Comparison of ENCODE assay signal across 29 mouse cellular contexts in the genomic region with DNA sequence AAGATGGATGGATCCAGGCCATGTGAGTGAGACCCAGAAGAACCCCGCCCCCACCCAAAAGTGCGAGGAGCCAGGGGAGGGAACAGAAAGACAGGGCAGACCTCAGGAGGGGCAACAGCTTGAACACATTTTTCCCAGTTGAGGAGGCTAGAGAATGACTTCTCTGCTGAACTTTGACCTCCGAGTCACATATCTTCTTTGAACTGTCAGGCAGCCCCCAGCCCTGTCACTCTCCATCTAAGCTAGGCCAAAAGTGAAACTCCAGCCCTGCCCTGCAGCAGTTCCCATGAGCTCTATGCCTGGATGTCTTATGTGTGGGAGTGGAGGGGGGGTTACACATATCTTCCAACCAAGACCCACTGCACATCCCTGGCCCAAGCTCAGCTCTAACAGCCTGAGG.
DNase-seq lines count a peak whose midpoint lies in the region; ATAC-seq and TF ChIP-seq lines count a peak whose summit lies in the region.
"Had no signal": no experiment of that assay in that cellular context is flagged by ENCODE, and none has a peak within 500 bp of the region (broad histone marks: within the 10 kb centered on the region; RNA-seq: fewer than 3 reads in every experiment).

No protein-coding gene starts in this region.

- H3K36me3 ChIP-seq in kidney, embryonic 15.5 days: no peaks in the 10 kb centered on the region
- no peaks in the 10 kb centered on the region for H3K36me3 ChIP-seq in lung, embryonic 16.5 days (ENCODE audit: control insufficient read depth, insufficient read depth, low read length)
- H3K36me3 ChIP-seq in lung, postnatal 0 days (ENCODE audit: insufficient read depth, low read length): no peaks in the 10 kb centered on the region
- H3K36me3 ChIP-seq: embryonic facial prominence, embryonic 13.5 days; forebrain, embryonic 12.5 days; G1E; heart, embryonic 13.5 days; hindbrain, embryonic 15.5 days; limb, embryonic 10.5 days; liver, embryonic 15.5 days; midbrain, embryonic 12.5 days; neural tube, embryonic 13.5 days had no signal

- TF ChIP-seq EP300 in lung, postnatal 0 days (IDR thresholded peaks at IDR 0.05): no peak

- TF ChIP-seq CTCF in lung, postnatal 0 days (IDR thresholded peaks at IDR 0.05): no peak

- DNase-seq in kidney, postnatal 25 days: no peak
- no peak for DNase-seq in lung, postnatal 0 days (ENCODE audit: low spot score)
- peak; percentile 89 for DNase-seq in embryo, embryonic 10 days (ENCODE audit: low spot score)
- DNase-seq in embryo, embryonic 11 days: peak; percentile 75
- no peak for DNase-seq in gastrocnemius, postnatal 14 days
- DNase-seq: adrenal gland, postnatal 36 days; B cell, adult 2 months; cerebellum, adult 9-10 months; gastrocnemius, postnatal 36 days; liver; right cerebral cortex, postnatal 4 days; thymus, adult 2 months had no signal

- H3K9ac ChIP-seq in kidney, embryonic 15.5 days: no peak overlapping the region
- no peak overlapping the region for H3K9ac ChIP-seq in lung, embryonic 16.5 days (ENCODE audit: low read length)
- H3K9ac ChIP-seq in lung, postnatal 0 days (replicated peaks; ENCODE audit: low read depth): no peak overlapping the region
- H3K9ac ChIP-seq: embryonic facial prominence, embryonic 13.5 days; forebrain, embryonic 12.5 days; heart, embryonic 13.5 days; hindbrain, embryonic 15.5 days; liver, embryonic 15.5 days; midbrain, embryonic 12.5 days; neural tube, embryonic 13.5 days had no signal

- H3K4me2 ChIP-seq in kidney, embryonic 15.5 days: no peak overlapping the region
- no peak overlapping the region for H3K4me2 ChIP-seq in lung, embryonic 16.5 days (ENCODE audit: low read depth, low read length)
- no peak overlapping the region for H3K4me2 ChIP-seq in lung, postnatal 0 days (replicated peaks; ENCODE audit: low read depth, low read length)
- H3K4me2 ChIP-seq: embryonic facial prominence, embryonic 13.5 days; forebrain, embryonic 12.5 days; heart, embryonic 13.5 days; hindbrain, embryonic 15.5 days; liver, embryonic 15.5 days; midbrain, embryonic 12.5 days; neural tube, embryonic 13.5 days had no signal

- H3K27ac ChIP-seq in kidney, embryonic 15.5 days: no peak overlapping the region
- H3K27ac ChIP-seq in lung, embryonic 16.5 days (ENCODE audit: low read length): no peak overlapping the region
- no peak overlapping the region for H3K27ac ChIP-seq in lung, postnatal 0 days (ENCODE audit: low read length)
- H3K27ac ChIP-seq: embryonic facial prominence, embryonic 13.5 days; forebrain, embryonic 12.5 days; heart, adult 2 months; heart, embryonic 13.5 days; hindbrain, embryonic 15.5 days; limb, embryonic 10.5 days; liver, embryonic 15.5 days; macrophage; midbrain, embryonic 12.5 days; neural tube, embryonic 13.5 days had no signal

- 28% methylated on average over 3 of the region's 3 CpGs for WGBS in kidney, embryonic 15.5 days
- WGBS in lung, embryonic 16.5 days: 34% methylated on average over 3 of the region's 3 CpGs
- WGBS in lung, postnatal 0 days: 38% methylated on average over 3 of the region's 3 CpGs

- H3K4me1 ChIP-seq in kidney, embryonic 15.5 days: peaks cover 35% of the 10 kb centered on the region
- peaks cover 7% of the 10 kb centered on the region; the same call in 1 of the 2 replicates for H3K4me1 ChIP-seq in lung, embryonic 16.5 days (replicated peaks; ENCODE audit: control insufficient read depth, insufficient read depth, low read length)
- H3K4me1 ChIP-seq in lung, postnatal 0 days (ENCODE audit: insufficient read depth, low read depth, low read length): no peaks in the 10 kb centered on the region
- H3K4me1 ChIP-seq: heart, embryonic 13.5 days; liver, embryonic 15.5 days had no signal

- no peak overlapping the region for H3K4me3 ChIP-seq in kidney, embryonic 15.5 days (replicated peaks)
- H3K4me3 ChIP-seq in lung, embryonic 16.5 days (ENCODE audit: low read length): no peak overlapping the region
- H3K4me3 ChIP-seq in lung, postnatal 0 days (ENCODE audit: low read depth, low read length): no peak overlapping the region
- H3K4me3 ChIP-seq: embryonic facial prominence, embryonic 13.5 days; erythroblast, embryonic 14.5 days; forebrain, embryonic 12.5 days; heart, adult 2 months; heart, embryonic 13.5 days; hindbrain, embryonic 15.5 days; limb, embryonic 10.5 days; liver, embryonic 15.5 days; midbrain, embryonic 12.5 days; neural tube, embryonic 13.5 days had no signal

- intact Hi-C loops in gastrocnemius, postnatal 14 days (cut with DNase I; ENCODE audit: low total_unique reads): no loop called here

- peak; percentile 71 for ATAC-seq in kidney, embryonic 15.5 days (replicated peaks; ENCODE audit: low FRiP score)
- ATAC-seq in lung, embryonic 16.5 days (ENCODE audit: low read depth): peak; percentile 39; the same call in 1 of the 2 replicates
- ATAC-seq in lung, postnatal 0 days: no peak; the same call in 1 of the 2 replicates
- ATAC-seq in inflammation-experienced regulatory T-cells, adult 6 months: no peak
- ATAC-seq: intestine, postnatal 0 days; Patski had no signal

- no peaks in the 10 kb centered on the region for H3K9me3 ChIP-seq in kidney, embryonic 15.5 days (replicated peaks)
- no peaks in the 10 kb centered on the region for H3K9me3 ChIP-seq in lung, embryonic 16.5 days (ENCODE audit: control insufficient read depth, low read length)
- H3K9me3 ChIP-seq in lung, postnatal 0 days (ENCODE audit: low read length): no peaks in the 10 kb centered on the region
- H3K9me3 ChIP-seq: embryonic facial prominence, embryonic 13.5 days; forebrain, embryonic 12.5 days; heart, embryonic 13.5 days; hindbrain, embryonic 15.5 days; limb, embryonic 10.5 days; liver, embryonic 15.5 days; midbrain, embryonic 12.5 days; neural tube, embryonic 13.5 days had no signal

- H3K27me3 ChIP-seq in kidney, embryonic 15.5 days: peaks cover 44% of the 10 kb centered on the region
- peaks cover 13% of the 10 kb centered on the region for H3K27me3 ChIP-seq in lung, embryonic 16.5 days (ENCODE audit: control insufficient read depth, insufficient read depth, low read depth, low read length)
- no peaks in the 10 kb centered on the region for H3K27me3 ChIP-seq in lung, postnatal 0 days (replicated peaks; ENCODE audit: insufficient read depth, low read length)

Comparison
In these comparisons a context has a peak if more than half of its experiments do, and no peak if none do; other contexts are left out.
1. ATAC-seq: peak in kidney, embryonic 15.5 days (single experiment) and lung, embryonic 16.5 days (single experiment); none in lung, postnatal 0 days (single experiment) and inflammation-experienced regulatory T-cells, adult 6 months (single experiment).
2. DNase-seq: peak in embryo, embryonic 10 days (single experiment) and embryo, embryonic 11 days (single experiment); none in kidney, postnatal 25 days (0 of 2), lung, postnatal 0 days (single experiment) and gastrocnemius, postnatal 14 days (single experiment).